Mouse (Mus musculus): ENCODE measurements at regions not wholly inside any gene's neighbourhood (a gene's known extent, or its start where the extent isn't known, plus 50 kb on each side); places are given as distances from the start of the nearest gene placed in this dataset.

DNA sequence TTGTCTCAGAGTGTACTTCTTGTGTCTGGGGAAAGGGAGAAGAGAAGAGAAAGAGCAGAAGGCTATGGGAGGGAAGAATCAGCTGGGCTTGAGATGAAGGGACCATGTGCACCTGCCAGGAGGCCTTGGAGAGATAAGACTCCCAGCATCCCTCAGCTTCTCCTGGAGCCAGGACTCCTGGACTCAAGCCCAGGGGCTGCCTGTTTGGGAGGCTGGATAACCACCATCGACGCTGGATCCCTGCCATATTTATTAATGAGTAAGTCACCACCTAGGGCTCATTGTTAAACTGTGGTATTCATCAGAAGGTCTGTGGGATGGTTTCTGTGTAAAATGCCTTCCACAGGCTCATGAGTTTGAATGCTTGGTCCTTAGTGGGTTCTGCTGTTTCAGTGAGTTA is 240.7 kb downstream of the Rps15a start:
- no peak for DNase-seq (ENCODE audit: low spot score)

DNA sequence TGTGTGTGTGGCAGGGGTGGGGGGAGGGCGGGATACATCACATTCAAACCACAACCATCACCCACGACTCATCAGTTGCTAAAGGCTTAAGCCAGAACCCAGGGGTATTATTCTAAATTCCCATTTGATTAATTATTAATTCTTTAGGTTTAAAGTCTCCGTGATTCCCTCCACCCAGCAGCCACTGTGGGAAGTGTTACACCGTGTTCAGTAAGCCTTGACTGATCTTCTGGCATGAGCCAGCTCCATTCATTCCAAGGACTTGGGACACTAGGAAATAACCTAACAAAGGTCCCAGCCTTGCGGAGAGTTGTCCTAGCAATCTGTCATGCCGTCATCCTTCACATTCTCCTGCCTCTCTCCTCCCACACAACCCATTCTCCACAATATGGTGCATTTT is 256.6 kb downstream of the Rps15a start:
- DNase-seq (ENCODE audit: low spot score), result no peak

DNA sequence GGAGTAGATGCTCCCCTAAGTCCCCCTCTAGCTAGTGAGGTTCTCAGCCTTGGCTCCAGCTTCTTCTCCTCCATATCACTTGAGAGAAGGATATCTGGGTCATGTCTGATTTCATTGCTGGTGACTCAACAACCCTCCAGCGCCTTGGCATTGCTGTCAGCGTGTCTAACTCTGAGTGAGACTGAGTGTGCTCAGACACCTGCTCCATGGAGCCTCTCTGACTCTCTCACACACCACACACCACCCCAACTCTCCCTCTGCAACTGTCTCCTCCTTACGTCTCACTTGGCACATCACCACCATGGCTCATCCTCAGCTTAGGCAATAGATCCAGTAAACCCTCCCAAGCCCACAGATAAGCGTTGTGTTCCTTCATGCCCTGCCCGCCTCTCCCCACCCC is 260.0 kb downstream of the Rps15a start:
- DNase-seq (ENCODE audit: low spot score), result no peak

DNA sequence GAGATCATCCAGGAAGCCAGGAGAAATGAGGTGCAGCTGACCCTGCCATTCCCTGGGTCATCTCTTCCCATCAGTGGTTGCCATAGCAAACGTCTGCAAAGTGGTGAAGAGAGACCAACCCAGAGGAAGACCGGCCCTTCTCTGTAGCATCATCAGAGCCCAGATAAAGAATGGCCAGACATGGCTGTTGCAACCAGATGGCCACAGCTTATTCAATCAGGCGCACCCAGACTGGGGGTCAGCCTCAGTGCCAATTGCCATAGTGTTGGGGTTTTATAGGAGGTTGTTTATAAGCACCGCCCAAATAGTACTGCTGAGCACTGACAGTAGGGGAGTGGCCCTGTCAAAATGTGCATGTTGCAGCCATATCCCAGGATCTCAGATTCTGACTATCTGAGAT is 262.3 kb downstream of the Rps15a start:
- DNase-seq (ENCODE audit: low spot score), result no peak

DNA sequence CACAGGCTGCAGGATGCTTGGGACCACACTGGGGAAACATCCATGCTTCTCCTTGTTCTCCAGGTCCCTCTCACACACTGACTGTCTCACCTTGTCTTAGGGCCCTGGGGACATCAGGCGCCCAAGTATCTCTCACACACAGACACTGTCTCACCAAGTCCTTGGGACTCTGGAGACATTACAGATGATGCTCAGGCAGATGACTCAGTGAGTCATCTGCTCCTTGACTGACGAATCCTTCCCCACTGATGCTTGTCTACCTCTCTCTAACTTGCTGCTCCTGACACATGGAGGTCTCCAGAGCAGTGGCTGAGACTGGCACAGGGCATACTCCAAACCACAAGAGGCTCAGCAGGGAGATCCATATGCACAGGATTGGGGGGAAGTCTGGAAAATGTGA is 263.1 kb downstream of the Rps15a start:
- DNase-seq (ENCODE audit: low spot score), result no peak

DNA sequence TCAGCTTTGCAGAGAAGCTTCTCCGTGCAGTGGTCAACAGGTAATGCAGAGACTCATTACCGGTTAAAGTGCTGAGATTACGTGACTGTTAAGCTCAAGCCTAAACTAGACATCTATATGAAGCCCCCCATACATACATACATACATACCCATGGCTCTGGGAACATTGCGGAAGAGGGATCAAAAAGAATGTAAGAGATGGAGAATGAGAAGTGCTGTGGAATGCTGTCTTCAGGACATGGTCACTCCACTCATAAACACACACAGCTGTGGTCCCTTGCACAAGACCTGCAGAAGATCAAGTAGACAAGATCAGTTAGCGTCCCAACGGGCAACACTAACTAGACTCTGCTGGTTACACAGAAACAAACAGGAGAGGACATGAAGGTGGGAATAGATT is 265.2 kb downstream of the Rps15a start:
- no peak for DNase-seq (ENCODE audit: low spot score)

DNA sequence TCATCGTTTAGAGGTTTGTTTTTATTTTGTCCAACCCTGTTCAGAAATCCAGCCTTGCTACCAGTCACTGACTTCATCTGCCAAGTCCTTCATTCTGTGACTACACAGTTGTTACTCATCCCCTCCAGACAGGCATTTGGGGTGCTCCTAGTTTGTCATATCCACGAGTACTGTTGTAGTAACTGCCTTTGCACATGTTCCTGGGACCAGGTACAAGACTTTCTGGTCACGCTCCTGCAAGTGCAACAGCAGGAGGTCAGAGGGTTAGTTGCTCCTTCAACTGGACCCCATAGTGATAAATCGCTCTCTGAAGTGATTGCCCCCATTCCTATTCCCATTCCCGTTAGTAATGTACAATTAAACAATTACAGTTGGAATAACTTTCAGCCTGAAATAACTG is 269.9 kb downstream of the Rps15a start:
- no peak for DNase-seq (ENCODE audit: low spot score)

DNA sequence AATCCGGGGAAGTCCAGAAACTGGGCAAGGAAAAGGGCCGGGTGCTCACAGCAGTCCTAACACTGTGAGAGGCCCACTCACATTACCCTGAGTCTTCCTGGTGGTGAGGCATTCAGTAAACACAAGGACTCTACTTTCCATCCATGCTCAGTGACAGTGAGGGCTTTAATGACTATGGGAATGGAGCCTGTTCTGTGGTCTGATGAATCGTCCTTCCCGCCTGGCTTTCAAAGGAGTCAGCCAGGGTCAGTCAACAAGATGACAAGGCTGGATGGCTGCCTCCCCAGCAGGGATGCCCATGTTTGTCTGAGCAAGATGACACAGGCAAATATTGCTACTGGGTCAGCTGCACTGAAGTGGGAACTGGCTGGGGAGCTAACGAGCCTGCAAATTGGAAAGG is 273.2 kb downstream of the Rps15a start:
- DNase-seq (ENCODE audit: low spot score), result no peak

DNA sequence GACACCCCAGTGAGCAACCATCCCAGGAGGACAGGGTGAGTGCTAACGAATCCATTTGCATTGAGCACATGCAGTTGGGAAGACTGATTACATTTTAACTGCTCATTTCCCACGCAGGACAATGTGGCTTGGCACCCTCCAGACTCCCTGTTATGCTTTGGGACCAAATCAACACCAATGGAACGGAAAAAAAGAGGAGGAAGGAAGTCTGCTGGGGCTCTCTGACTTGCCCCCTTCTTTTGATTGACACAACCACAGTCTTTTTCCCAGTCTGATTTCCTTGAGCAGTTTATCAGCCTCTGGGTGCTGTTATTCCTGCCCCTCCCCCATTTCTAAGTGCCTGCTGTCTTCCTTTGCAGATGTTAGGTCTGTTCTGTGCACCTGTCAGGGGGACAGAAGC is 321.0 kb downstream of the Rps15a start:
- DNase-seq (ENCODE audit: low spot score), result no peak

DNA sequence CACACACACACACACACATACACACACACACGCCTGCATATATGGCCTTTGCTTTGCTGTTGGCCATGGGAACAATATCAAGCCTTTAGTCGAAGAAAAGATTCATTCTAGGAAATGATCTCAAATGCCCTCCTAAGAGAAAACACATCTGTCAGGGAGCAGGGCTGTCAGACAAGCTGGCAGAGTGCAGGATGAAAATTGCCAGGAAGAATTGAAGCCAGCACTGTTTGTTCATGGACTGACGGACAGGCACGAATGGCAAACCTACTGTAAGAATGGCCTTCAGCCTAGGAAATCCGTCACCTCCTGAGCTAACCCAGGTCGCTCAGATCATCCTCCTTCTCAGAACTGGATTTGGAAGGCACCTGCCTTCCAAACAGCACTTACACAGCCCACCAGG is 322.0 kb downstream of the Rps15a start:
- DNase-seq (ENCODE audit: low spot score), result no peak

DNA sequence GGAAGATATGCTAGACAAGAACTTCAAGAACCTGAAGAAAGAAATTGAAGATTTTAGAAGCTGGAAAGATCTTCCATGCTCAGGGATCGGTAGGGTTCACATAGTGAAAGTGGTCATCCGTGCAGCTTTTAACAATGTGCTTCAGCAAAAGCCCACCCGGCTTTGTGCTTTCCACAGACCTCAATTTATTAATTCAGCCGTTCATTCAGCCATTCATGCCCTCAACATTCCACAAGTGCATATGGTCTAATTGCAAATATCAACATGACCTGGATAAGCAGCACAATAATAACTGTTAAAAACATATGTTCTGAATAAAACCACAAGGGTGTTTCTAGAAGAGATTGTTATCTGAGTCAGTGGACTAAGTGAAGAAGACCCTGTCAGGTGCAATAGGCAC is 323.5 kb downstream of the Rps15a start:
- no peak for DNase-seq (ENCODE audit: low spot score)

DNA sequence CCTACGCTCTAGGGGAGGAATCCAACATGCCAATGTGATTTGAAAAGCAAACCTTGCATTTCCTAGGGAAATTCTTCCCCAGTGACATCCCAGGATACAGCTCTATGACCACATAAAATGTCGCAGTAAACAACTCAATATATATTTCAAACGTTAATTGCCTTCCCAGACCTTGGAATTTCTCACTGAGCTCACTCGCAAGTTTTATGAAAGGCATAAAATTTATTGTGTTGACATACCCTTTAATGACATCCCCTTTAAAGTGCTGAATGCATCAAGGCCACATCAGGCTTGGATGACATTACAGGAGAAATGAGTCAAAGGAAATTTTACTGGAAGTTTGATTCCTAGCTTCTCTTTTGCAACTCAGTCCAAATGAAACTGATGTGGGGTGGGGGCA is 337.0 kb downstream of the Rps15a start:
- DNase-seq (ENCODE audit: low spot score), result no peak

DNA sequence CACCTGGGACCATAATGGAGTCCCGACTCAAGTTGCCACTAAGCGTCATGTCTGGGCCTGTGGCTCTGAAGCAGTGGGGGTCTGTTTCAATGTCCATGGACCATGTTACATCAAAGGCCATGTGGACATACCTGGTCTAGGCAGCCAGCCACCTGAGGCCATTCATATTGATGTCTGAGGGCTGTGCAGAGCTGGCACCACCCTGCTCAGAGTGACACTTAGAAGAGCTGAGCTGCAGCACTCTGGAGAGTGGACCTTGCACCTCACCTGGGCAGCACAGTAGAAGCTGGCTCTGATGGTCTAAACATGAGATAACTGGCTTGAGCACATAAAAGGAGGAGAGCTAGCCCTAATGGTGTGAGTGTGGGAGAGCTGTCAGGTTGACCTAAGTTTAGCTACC is 338.1 kb downstream of the Rps15a start:
- no peak for DNase-seq (ENCODE audit: low spot score)

DNA sequence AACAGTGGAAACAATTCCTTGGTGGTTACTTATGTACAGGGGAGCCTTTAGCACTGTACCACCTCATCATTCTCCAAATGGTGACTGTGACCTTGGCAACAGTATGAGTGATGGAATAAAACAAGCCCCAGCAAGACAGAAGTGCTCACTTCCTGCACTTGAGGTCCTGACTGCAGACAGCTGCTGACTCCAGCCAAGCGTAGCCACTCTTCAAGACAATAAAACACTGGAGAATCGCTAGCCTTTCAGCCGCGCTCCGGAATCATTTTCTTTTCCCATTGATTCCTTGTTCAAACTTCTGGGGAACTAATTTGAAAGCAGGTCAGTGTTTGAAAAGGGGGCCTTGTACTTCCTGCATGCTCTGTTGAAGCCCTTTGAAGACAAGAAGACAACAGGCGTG is 344.2 kb downstream of the Rps15a start:
- DNase-seq (ENCODE audit: low spot score), result no peak

DNA sequence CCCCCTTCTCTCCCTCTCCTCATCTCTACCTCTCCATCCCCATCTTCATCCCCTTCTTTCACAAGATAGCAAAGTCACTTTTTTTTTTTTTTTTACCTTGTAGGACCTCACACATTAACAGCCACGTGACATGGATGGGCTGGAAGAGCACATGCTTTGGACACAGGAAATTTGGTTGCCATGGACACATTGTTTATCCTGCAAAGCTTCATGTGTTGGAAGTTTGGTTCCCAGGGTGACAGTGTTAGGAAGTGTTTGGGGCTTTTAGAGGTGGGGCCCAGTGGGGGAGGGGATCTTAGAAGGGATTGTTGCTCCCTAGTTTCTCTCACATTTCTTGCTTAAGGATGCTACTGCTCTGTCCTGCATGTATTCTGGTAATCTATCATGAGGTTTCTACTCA is 356.5 kb downstream of the Rps15a start:
- DNase-seq (ENCODE audit: low spot score), result no peak

DNA sequence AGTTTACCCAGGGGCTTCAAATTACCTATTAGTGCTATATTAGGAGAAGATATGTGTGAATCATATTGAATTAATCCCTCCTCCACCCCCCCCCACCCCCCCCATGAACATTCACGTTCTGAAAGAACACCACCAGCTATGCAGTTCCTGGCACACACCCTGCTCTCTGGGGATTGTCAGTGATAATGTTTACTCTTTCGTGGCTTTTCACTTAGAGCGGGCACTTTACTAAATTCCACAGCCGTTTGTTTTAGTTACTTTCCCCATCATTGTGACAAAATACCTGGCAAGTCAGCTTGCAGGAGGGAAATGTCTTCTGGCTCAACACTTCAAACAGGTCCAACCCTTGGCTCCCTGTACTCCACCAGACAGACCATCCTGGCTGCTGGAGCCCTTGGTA is 359.0 kb downstream of the Rps15a start:
- DNase-seq (ENCODE audit: low spot score), result no peak

DNA sequence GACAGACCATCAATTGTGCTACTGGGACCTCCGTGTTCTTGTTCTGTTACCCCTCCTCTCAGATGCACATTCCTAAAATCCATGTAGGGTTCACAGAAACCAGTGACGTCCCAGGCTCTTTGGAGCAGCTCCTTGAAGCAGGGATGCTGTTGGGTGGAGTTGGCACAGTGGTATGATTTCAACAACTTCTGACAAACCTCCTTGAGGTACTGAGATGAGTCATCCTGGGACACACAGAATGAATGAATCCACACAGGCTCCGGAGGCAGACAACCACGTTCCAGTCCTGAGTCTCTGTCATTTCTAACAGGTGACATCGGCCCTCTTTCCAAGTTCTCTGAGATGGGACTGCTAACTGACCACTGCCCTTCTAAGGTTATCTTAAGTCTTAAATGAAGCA is 360.2 kb downstream of the Rps15a start:
- DNase-seq (ENCODE audit: low spot score), result no peak

DNA sequence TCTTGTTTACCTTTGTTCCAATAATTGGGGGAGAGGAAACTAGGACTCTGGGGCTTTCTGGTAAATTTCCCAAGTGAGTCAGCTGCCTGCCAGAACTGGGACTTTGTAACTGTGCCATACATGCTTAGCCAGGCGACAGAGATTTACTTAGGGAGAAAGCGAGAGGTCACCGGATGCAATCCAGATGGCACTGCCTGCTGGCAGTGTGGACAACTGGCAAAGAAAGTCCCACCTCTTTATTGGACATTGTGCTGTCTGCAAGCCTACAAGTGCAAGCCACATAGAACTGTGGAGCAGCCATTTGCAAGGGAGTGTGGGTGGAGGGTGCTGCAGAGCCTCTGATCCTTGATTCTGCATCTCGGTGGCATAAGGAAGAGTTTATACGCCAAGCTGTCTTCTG is 362.7 kb downstream of the Rps15a start:
- DNase-seq (ENCODE audit: low spot score), result no peak

DNA sequence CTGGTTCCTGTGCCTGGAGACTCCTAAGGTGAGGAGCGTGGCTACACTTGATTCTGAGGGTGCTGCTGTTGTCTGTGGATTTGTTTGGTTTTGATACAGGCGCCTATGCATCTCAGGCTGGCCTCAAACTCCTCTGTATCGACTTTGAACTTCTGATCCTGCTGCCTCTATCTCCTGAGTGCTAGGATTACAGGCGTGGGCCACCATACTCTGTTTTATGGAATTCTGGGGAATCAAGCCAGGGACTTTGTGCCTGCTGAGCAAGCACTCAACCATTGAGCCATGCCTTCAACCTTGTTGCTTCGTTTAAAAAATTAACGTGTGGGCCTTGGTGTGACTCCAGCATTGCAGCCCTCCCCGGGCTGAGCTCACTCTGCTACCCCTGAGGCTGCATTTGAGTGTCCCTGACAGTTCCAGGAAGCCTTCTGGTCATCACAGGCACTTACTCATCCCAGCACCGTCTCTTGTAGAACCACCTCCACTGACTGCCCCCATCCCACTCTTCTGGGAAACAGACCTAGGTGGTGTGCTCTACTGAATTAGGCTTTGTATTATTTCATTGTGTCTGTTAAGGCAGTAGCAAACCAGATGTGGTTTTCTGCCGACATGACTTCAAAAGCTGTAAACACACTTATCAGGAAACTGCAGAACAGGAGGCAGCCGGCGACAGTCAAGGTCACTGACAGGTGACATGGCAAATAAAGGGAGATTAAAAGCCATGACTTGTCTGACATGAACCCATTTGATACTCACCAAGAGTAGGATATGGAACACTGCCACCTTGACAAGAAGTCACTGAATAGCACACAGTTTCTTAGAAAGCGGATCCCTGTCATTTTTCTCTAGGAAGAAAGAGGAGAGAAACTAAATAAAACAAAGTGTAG is 363.4 kb downstream of the Rps15a start:
- no peak for DNase-seq (ENCODE audit: low spot score)

DNA sequence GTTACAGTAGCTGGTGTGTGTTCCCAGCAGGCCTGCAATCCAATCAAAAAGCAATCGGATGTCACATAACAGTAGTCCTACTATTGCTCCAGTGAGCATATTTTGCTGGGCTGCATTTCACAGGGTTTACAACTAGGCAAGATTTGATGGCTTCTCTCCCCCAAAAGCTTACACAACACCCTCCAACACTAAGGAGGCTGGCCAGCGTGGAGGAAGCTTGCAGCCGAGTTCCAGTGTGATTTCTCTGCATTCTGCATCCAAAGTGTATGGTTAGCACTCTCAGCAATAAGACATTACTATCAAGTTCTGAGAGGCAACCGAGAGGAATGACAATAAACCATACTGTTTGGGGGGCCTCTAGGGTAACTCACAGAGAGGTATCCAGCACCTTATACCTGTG is 367.2 kb downstream of the Xylt1 start:
- DNase-seq (ENCODE audit: low spot score), result no peak

DNA sequence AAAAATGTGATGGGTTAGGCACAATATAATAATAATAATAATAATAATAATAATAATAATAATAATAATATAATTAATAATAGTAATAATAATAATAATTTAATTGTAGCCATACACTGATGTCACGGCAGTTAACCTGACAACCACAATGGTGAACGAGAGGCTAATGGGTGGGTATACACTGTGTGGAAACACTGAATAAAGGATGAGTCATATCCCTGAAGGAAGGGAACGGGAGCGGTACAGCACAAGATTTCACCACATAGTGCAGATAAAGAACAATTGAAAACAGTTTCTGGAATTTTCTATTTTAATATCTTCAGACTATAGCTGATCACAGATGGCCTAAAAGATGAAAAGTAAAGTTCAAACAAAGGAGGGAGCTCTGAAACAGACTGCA is 365.6 kb downstream of the Xylt1 start:
- no peak for DNase-seq (ENCODE audit: low spot score)

DNA sequence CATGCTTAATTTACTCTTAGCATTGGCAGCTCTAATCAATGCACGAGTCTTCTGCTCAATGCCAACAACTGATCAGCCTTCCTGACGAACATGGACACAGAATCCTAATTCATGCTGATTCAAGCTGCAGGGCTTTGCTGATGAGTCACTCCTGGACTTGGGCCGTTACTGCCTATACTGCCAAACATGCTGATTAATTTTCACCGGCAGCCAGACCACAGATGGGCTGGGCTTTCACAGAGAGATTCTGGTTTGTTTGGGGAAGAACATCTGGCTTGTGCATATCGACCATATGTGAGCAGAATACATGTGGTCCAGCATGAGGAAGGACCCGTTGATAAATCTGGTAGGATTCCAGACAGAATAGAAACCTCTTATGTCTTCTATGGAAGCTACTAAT is 358.9 kb downstream of the Xylt1 start:
- no peak for DNase-seq (ENCODE audit: low spot score)

DNA sequence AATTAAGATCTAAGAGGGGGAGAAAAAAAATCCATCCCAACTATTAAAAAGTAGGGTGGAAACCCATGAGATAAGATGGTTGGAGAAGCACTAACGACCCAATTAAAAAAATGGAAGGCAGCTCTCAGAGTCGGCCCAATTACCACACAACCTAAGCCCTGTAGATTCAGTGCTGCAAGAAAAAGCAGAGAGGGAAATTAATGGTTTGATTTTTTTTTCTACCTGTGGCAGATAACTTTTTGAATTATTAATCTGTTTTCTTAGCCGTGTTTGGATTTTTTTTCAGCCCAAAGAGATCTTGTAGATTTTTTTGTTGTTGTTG is 354.9 kb downstream of the Xylt1 start:
- DNase-seq (ENCODE audit: low spot score), result no peak

DNA sequence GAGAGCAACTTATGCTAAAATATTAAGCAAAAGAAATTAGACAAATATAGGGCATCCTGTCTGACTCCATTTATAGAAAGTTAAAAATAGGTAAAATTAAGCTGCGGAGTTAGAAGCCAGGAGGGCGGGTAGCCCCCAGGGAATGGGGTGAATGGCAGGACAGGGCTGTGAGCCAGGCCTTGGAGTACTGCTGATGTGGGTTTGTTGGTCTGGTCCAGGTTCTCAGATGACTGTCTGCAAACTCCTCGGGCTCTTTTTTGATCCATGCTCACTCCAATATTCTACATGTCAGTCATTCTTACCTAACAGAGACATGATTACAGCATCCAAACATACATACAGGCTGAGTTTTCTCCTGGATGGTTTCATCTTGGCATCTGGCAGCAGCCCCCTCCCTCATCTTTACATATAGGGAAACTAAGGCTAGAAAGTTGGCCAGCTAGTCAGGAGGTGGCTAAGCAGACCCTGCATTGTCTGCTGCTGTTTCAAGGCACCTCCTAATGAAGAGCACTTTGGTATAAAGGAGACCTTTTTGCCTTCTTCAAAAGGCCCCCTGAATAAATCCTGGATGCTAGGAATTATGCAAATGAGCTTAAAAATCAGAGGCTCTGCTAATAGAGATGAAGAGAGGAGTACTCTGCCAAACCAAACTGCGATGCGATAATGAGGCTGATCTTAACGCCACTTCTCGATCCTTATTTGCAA is 354.4 kb downstream of the Xylt1 start:
- DNase-seq (ENCODE audit: low spot score), result no peak
